Mouse (Mus musculus): ENCODE measurements around the gene Etfdh.
A peak's percentile ranks its signal among the peaks of the same experiment; 100 is the strongest.
"Not testable (repeated sequence)": the region's sequence is repeated elsewhere in the genome, so short reads cannot be mapped to it uniquely, and the experiment has no call there.

Gene Etfdh

GRCm38 (mm10) chr3:79576865-79577264, 52.4 kb downstream of the Etfdh start:
- no peak for DNase-seq (ENCODE audit: low spot score in 2 of 2)

DNA sequence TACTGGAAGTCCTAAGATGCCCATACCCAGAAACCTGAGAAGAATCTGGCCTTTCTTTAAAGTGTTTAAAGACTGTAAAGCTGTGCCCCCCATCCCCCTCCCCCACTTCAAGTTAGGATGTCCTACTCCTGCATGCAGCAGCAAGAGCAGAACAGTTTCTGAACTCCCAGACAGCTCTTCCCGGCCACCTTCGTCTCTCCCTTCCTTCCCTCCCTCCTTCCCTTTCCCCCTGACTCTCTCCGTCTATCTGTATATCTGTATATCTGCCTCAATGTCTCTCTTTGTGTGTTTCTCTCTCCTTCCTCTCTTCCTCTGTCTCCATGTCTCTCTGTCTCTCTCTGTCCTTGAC, 52.9 kb downstream of the Etfdh start:
- no peak for DNase-seq (ENCODE audit: low spot score in 2 of 2)

DNA sequence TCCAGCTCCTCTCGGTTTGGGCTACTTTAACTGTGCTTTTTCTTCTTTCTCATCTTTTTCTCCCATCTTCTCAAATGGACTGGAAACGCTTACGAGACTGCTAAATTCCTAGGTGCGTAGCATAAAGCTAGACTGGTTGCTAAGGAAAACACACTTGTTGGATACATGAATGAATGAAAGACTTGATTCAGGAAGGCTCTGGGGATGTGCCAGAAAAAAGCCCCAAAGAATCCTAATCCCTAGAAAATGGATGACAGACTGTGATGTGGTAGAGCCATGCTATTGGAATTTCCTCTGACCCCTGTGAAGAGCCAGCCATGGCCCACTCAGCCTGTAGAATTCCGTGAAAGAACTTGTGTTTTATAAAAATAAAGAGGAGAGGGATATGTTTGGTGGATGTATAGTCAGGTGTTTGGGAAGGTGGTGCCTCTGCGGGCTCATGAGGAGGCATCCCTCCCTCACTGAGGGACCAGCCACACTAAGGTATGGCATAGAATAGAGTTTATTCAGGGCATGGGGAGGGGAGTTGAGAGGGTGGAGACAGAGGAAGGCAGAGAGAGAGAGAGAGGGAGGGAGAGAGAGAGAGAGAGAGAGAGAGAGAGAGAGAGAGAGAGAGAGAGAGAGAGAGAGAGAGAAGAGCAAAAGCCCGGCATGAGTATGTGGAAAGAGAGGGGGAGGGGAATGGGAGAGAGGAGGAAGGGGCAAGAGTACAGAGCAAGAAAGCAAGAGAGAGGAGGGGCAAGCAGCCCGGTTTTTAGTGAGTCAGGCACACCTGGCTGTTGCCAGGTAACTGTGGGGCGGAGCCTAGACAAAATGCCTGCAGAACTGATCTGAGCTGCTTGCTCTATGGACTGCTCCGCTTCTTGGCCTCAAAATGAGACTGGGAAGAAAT, 53.5 kb downstream of the Etfdh start:
- DNase-seq (ENCODE audit: low spot score in 2 of 2): no peak

DNA sequence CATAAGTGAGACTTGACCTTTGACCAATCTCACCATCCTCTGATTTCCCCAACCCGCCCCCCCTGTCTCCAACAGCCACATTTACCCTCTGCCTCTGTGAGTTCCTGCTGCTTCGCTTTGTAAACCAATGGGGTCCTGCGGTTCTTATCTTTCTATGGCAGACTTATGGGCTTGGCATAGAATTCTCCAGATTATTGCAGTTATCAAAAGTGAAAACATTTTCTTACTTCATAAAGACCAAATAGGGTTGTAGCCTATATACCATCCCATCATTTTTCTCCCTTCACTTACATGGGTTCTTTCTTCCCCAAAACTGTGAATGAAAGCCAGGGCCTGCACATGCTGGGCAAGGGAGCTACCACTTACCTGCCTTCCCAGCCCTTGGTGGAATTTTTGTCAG, 55.0 kb downstream of the Etfdh start:
- no peak for DNase-seq (ENCODE audit: low spot score in 2 of 2)

- not testable (repeated sequence) for DNase-seq (ENCODE audit: low spot score in 2 of 2)
Measured at GRCm38 (mm10) chr3:79573376-79573775, 55.9 kb downstream of the Etfdh start.

- no peak for DNase-seq (ENCODE audit: low spot score in 2 of 2)
Measured at GRCm38 (mm10) chr3:79572399-79572798, 56.9 kb downstream of the Etfdh start.

GRCm38 (mm10) chr3:79569351-79569681, 60.0 kb downstream of the Etfdh start:
- DNase-seq (ENCODE audit: low spot score in 2 of 2): no peak

GRCm38 (mm10) chr3:79568629-79569350, 60.5 kb downstream of the Etfdh start:
- no peak for DNase-seq (ENCODE audit: low spot score in 2 of 2)

DNA sequence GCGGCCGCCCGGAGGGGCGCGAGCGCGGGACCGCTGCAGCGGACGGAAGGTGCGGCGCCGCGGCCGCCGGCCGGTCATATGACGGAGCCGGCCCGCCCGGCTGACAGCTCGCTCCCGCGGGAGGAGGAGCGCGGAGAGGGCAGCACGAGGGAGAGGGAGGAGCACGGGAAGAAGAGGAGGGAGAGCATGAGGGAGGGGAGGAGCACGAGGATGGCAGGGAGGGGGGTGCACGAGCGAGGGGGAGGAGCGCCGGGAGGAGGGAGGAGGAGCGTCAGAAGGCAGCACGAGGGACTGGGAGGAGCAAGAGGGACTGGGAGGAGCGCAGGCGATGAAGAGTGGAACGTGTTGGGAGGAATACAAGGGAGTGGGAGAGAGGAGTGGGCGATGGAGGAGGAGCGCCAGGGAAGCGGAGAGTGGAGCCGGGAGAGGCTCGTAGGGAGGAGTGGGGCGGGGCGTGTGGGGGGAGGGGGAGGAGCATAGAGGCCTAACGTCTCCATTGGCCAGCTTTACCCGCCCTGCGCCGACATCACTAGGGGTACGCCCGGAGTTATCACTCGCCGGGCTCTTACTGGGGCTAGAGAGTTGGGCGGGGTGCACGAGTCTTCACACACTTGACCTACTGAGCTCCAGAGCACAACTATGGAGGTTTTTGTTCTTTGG, 61.5 kb downstream of the Etfdh start, which contains the start of gene Fnip2:
Gene Fnip2 (minus strand): TSS at position 94 of the 660 bp plus-strand sequence.
- DNase-seq (ENCODE audit: low spot score in 2 of 2): peak; percentile 83 to 87

GRCm38 (mm10) chr3:79566716-79567691, 62.3 kb downstream of the Etfdh start:
- DNase-seq (ENCODE audit: low spot score in 2 of 2): peak; percentile 34 to 59

DNA sequence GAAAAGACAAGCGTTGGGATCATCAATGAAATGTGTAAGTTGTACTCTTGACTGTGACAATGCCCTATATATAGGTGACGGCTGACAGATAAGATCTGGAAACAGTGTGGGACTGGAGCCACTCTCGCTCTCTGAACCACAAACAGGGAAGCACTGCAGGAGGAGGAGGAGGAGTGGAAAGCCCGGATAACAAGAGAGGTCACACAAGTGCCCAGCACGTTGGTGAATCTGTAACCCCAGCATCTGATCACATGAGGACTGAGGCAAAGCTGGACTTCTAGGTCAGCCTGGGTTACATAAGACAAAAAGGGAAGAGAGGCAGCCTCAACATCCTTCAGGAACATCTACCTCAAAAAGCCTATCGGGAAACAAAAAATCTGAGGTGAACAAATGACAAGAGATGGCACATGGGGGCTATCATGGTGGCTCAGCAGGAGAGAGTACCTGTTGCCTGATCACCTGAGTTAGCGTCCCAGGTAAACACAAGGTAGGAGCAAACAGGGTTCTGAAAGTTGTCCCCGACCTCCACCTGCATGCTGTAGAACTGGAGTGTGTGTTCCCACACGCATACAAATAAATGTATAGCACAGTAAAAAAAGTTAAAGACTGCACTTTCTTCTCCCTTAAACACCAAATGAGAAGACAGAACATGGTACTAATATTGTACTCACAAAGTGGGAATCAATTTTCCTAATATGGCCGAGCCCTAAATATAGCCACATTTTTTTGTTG, 64.3 kb downstream of the Etfdh start:
- DNase-seq (ENCODE audit: low spot score in 2 of 2): no peak

DNA sequence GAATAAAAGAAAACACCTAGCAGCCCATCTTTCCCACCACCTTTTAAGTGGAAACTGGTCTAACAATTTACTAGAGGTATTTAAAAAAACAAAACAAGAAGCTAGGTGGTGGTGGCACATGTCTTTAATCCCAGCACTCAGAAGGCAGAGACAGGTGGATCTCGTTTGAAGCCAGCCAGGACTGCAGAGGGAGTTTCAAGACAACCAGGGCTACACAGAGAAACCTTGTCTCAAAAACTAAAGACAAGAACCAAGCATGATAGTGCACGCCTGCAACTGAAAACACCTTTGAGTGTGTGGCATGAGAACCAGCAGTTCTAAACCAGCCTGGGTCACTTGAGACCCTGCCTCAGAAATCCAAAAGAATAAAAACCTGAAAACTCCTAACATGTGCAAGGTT, 65.8 kb downstream of the Etfdh start:
- DNase-seq (ENCODE audit: low spot score in 2 of 2): no peak

GRCm38 (mm10) chr3:79561784-79562715, 67.2 kb downstream of the Etfdh start:
- DNase-seq (ENCODE audit: low spot score in 2 of 2): no peak

DNA sequence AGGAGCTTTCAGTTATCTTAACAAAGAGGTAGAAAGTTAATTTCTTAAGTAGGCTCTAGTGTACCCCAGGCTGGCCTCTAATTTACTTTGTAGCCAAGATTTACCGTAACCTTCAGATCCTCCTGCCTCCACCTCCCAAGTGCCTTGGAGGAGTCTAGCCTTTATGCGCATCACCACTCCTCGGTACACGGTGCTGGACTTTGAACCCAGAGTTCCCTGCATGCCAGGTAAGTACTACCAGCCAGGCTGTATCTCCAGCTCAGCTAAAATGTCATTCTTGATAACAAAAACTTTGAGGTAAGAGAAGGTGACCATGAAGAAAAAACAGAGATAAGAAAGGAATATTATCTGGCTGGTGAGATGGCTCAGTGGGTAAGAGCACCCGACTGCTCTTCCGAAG, 68.7 kb downstream of the Etfdh start:
- DNase-seq (ENCODE audit: low spot score in 2 of 2): no peak

DNA sequence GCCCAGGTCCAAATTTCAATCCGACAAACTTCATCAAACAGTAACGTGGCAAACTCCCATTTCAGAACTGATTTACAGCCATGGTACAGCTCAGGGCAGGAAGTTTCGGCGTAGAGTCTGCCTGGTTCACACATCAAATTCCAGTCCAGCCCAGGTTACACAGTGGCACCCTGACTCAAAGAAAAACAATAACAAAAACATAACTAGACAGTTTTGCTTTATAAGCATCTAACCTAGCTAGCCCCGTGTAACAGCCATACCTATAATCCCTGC, 69.6 kb downstream of the Etfdh start:
- no peak for DNase-seq (ENCODE audit: low spot score in 2 of 2)

GRCm38 (mm10) chr3:79559021-79559772, 70.1 kb downstream of the Etfdh start:
- DNase-seq (ENCODE audit: low spot score in 2 of 2): no peak

GRCm38 (mm10) chr3:79555061-79555460, 74.2 kb downstream of the Etfdh start:
- DNase-seq (ENCODE audit: low spot score in 2 of 2): no peak
